Mouse (Mus musculus): ENCODE data around the gene Mfsd2a. TPM values are rescaled to one million over a fixed set of nuclear protein-coding genes. Genes with fewer than 3 reads are reported as not detected.

Gene Mfsd2a
- polyA plus RNA-seq, 1 experiment from 2014 or later: 6.6 TPM

DNA sequence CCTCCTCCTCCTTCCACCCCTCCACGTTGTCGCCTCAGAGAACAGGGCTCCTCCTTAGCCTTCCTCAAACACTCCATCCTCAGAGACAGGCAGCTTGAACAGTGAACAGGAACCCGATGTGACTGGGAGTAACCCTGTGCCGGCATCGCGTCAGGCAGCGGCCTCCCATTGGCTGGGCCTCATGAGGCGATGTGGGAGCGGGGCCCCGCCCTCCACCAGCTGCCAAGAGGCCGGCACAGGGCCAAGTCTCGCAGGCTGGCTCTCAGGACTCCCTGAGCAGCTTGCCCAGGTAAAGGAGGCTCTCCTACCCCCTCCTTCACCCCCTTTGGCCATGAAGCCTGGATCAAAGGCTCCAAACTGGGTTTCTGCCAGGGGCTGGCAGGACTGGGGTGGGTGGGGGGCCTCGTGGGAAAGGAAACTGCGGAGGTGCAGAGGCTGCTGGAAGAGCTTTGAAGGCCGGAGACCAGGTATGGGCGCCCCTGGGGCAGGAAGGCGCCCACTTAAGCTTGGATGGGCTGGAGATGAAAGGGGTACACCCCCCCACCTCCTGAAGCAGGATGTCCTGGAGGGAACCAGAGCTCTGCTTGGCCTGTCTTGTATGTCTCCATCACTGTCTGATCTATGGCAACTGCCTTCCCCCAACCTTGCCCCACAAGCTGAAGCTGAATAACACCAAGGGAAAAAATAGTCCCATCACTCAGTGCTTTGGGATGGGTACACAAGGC lies 5.4 kb downstream of the Mfsd2a start:
- Histone ChIP-seq H3K4me2 (peak overlapping the region; percentile 60), H3K27ac (peak overlapping the region; percentile 82), H3K4me1 (peaks cover 43% of the 10 kb centered on the region), H3K36me3 (peaks cover 14% of the 10 kb centered on the region), H3K9ac (peak overlapping the region; percentile 62), H3K27me3 (no peaks in the 10 kb centered on the region), H3K4me3 (peak overlapping the region; percentile 31), H3K9me3 (no peaks in the 10 kb centered on the region)
- peak; percentile 95 for ATAC-seq (ENCODE audit: insufficient number of reproducible peaks, insufficient read depth, low FRiP score, low TSS enrichment, low read depth)
- WGBS: 8% methylated on average over 17 of the region's 17 CpGs

- Histone ChIP-seq H3K27ac (peak overlapping the region; percentile 82), H3K4me1 (peaks cover 36% of the 10 kb centered on the region), H3K36me3 (peaks cover 21% of the 10 kb centered on the region), H3K4me3 (peak overlapping the region; percentile 31), H3K9ac (peak overlapping the region; percentile 62), H3K27me3 (no peaks in the 10 kb centered on the region), H3K9me3 (no peaks in the 10 kb centered on the region), H3K4me2 (peak overlapping the region; percentile 60)
- 57% methylated on average over 5 of the region's 5 CpGs for WGBS
- ATAC-seq (ENCODE audit: insufficient number of reproducible peaks, insufficient read depth, low FRiP score, low TSS enrichment, low read depth): no peak; the same call in 1 of the 2 replicates
These were observed 6.1 kb downstream of the Mfsd2a start for GRCm38 (mm10) chr4:122954680-122955411.

GRCm38 (mm10) chr4:122949096-122949495 lies 11.9 kb downstream of the Mfsd2a start:
- Histone ChIP-seq H3K27me3 (no peaks in the 10 kb centered on the region), H3K4me3 (no peak overlapping the region), H3K36me3 (peaks cover 47% of the 10 kb centered on the region), H3K27ac (no peak overlapping the region), H3K4me2 (no peak overlapping the region), H3K9ac (no peak overlapping the region), H3K9me3 (no peaks in the 10 kb centered on the region), H3K4me1 (no peaks in the 10 kb centered on the region)
- ATAC-seq (ENCODE audit: insufficient number of reproducible peaks, insufficient read depth, low FRiP score, low TSS enrichment, low read depth): no peak
- WGBS: 93% methylated on average over 8 of the region's 8 CpGs

DNA sequence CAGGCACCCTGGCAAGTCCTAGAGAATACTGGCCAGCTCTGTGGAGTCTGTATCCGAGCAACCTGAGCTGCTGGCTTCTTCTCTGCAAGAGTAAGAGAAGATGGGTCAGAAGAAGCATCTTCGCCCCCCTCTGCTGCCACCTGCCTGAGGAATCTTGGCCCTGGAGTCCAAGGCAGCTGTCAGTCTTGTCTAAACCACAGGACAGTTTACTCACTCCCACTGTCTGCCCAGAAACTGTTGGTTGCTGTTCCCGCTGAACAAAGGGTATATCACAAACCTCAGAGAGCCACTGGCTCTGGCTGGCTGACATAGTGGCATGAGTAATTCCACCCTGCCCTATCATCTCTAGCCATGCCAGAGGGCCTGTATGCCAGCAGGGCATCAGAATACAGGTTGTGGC lies 13.8 kb downstream of the Mfsd2a start:
- 81% methylated on average over 3 of the region's 3 CpGs for WGBS
- no peak for ATAC-seq (ENCODE audit: insufficient number of reproducible peaks, insufficient read depth, low FRiP score, low TSS enrichment, low read depth)
- no peak overlapping the region for H3K4me3 ChIP-seq
- H3K36me3 ChIP-seq: peaks cover 47% of the 10 kb centered on the region
- no peak overlapping the region for H3K9ac ChIP-seq
- no peaks in the 10 kb centered on the region for H3K9me3 ChIP-seq
- no peaks in the 10 kb centered on the region for H3K4me1 ChIP-seq
- H3K27me3 ChIP-seq: no peaks in the 10 kb centered on the region
- H3K4me2 ChIP-seq: no peak overlapping the region
- H3K27ac ChIP-seq: no peak overlapping the region

DNA sequence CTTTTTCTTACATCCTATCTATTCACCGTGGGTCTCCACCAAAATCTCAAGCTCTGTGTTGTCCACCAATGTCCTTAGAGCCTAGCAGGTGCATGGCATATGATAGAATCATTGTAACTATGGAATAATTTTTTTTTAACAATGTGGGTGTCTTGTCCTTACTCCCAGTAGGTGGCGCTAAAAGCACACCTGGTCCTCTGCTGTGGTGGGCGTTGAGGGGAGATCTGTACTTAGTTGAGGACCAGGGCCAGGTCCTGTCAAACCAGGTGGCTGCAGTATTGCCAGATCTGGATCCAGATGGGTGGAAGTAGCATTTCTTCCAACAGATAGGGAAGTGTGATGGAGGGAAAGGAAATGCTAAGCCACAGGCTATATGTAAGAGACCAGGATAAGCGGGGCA lies 16.6 kb downstream of the Mfsd2a start:
- Histone ChIP-seq H3K27ac (no peak overlapping the region), H3K9me3 (no peaks in the 10 kb centered on the region), H3K9ac (no peak overlapping the region), H3K4me1 (no peaks in the 10 kb centered on the region), H3K27me3 (no peaks in the 10 kb centered on the region), H3K4me3 (no peak overlapping the region), H3K36me3 (peaks cover 23% of the 10 kb centered on the region), H3K4me2 (no peak overlapping the region)
- no peak for ATAC-seq (ENCODE audit: insufficient number of reproducible peaks, insufficient read depth, low FRiP score, low TSS enrichment, low read depth)
- 26% methylated on average over 4 of the region's 4 CpGs for WGBS

DNA sequence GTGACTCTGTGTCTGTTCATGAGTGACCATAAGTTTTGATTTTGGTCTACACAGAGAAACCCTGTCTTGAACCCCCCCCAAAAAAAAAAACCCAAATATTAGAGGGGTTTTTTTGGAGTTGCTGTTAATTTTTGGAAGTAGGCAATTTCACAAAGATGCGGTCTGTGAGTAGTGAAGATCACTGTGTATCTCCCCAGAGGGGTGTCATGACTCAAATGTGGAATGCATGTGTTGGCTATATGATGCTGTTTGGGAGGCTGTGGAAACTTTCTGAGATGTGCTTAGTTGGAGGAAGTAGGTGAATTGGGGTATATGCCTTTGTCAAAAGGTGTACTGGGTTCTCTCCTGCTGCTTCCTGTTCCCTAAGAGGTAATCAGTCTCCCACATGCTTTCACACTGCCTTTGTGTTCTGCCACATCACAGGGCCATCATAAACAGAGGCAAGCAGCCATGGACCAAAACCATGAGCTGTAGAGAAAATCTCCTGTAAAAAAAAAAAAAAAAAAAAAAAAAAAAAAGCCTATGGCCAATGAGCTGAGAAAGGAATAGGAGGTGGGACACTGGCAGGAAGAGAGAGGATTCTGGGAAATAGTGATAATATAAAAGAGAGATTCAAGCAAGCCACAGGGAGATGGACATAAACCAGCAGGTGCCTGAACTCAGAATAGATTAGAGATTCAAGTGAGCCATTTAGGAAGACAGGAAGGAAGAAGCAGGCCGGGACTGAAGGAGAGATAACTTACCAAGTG lies 21.8 kb downstream of the Mfsd2a start:
- Histone ChIP-seq H3K4me3 (no peak overlapping the region), H3K27me3 (no peaks in the 10 kb centered on the region), H3K4me1 (no peaks in the 10 kb centered on the region), H3K9me3 (no peaks in the 10 kb centered on the region), H3K9ac (no peak overlapping the region), H3K36me3 (no peaks in the 10 kb centered on the region), H3K4me2 (no peak overlapping the region), H3K27ac (no peak overlapping the region)
- 82% methylated on average over 2 of the region's 2 CpGs for WGBS
- no peak for ATAC-seq (ENCODE audit: insufficient number of reproducible peaks, insufficient read depth, low FRiP score, low TSS enrichment, low read depth)

- Histone ChIP-seq H3K36me3 (no peaks in the 10 kb centered on the region), H3K27me3 (no peaks in the 10 kb centered on the region), H3K9ac (no peak overlapping the region), H3K4me1 (no peaks in the 10 kb centered on the region), H3K4me3 (no peak overlapping the region), H3K4me2 (no peak overlapping the region), H3K27ac (no peak overlapping the region), H3K9me3 (no peaks in the 10 kb centered on the region)
- WGBS: 92% methylated on average over 3 of the region's 3 CpGs
- no peak for ATAC-seq (ENCODE audit: insufficient number of reproducible peaks, insufficient read depth, low FRiP score, low TSS enrichment, low read depth)
These were observed 23.5 kb downstream of the Mfsd2a start for GRCm38 (mm10) chr4:122937489-122937888.

DNA sequence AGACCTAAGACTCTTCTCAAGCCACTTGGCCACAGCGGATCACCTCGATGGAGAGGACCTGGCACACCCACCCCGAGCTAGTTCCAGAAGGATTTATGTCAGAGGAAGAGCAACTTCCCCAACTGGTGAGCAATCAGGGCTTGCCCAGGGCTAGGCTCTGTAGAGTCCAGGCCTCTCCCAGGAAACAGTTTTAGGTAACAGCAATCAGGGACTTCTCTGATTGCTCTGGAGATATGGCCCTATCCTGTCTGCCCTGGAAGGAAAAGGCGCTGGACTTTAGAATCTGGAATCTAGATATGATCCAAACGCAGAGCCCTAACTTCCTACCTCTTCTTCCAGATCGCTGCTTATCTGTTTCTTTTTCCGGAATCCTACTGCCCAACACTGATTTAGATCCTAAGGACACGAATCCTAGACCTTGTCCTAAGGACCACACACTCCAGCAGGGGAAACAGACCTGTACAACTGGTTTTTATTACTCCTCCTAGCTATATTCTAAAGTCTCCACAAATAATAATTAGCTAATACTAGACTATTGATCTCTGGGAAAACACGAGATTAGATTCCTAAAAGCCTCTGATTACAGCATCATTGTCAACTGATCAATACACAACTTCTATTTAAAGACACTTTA lies 25.4 kb downstream of the Mfsd2a start:
- ATAC-seq (ENCODE audit: insufficient number of reproducible peaks, insufficient read depth, low FRiP score, low TSS enrichment, low read depth): no peak
- Histone ChIP-seq H3K27ac (no peak overlapping the region), H3K4me2 (no peak overlapping the region), H3K9me3 (no peaks in the 10 kb centered on the region), H3K36me3 (no peaks in the 10 kb centered on the region), H3K27me3 (no peaks in the 10 kb centered on the region), H3K4me3 (no peak overlapping the region), H3K4me1 (no peaks in the 10 kb centered on the region), H3K9ac (no peak overlapping the region)
- WGBS: 79% methylated on average over 9 of the region's 9 CpGs

DNA sequence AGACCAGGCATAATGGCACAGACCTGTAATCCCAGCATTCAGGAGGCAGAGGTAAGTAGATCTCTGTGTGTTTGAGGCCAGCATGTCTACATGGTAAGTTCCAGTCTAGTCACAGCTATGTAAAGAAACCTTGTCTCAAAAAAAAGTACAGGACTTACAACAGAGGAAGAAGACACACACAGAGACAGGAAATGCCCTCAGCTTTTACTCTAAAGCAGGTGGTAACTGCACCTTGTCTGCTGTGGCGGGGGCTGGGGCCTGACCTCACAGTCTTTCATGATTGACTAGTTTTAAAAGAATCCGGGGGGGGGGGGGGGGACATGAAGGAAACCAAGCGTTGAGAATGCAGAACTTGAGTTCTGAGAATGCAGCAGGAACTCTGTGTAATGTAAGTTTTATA lies 27.1 kb downstream of the Mfsd2a start:
- H3K27me3 ChIP-seq: no peaks in the 10 kb centered on the region
- no peak overlapping the region for H3K4me3 ChIP-seq
- ATAC-seq (ENCODE audit: insufficient number of reproducible peaks, insufficient read depth, low FRiP score, low TSS enrichment, low read depth): no peak
- 30% methylated on average over 3 of the region's 3 CpGs for WGBS
- no peaks in the 10 kb centered on the region for H3K9me3 ChIP-seq
- no peak overlapping the region for H3K27ac ChIP-seq
- H3K4me1 ChIP-seq: no peaks in the 10 kb centered on the region
- no peaks in the 10 kb centered on the region for H3K36me3 ChIP-seq
- no peak overlapping the region for H3K4me2 ChIP-seq
- H3K9ac ChIP-seq: no peak overlapping the region

- H3K4me3 ChIP-seq: no peak overlapping the region
- no peak overlapping the region for H3K27ac ChIP-seq
- no peaks in the 10 kb centered on the region for H3K4me1 ChIP-seq
- H3K4me2 ChIP-seq: no peak overlapping the region
- 61% methylated on average over 3 of the region's 3 CpGs for WGBS
- no peak overlapping the region for H3K9ac ChIP-seq
- ATAC-seq (ENCODE audit: insufficient number of reproducible peaks, insufficient read depth, low FRiP score, low TSS enrichment, low read depth): no peak
- H3K27me3 ChIP-seq: no peaks in the 10 kb centered on the region
- H3K36me3 ChIP-seq: no peaks in the 10 kb centered on the region
- no peaks in the 10 kb centered on the region for H3K9me3 ChIP-seq
These were observed 27.9 kb downstream of the Mfsd2a start for GRCm38 (mm10) chr4:122933051-122933591.

- no peaks in the 10 kb centered on the region for H3K36me3 ChIP-seq
- no peak overlapping the region for H3K27ac ChIP-seq
- no peak overlapping the region for H3K4me3 ChIP-seq
- no peak overlapping the region for H3K4me2 ChIP-seq
- 72% methylated on average over 8 of the region's 8 CpGs for WGBS
- no peak overlapping the region for H3K9ac ChIP-seq
- no peaks in the 10 kb centered on the region for H3K27me3 ChIP-seq
- no peaks in the 10 kb centered on the region for H3K4me1 ChIP-seq
- no peak for ATAC-seq (ENCODE audit: insufficient number of reproducible peaks, insufficient read depth, low FRiP score, low TSS enrichment, low read depth)
- no peaks in the 10 kb centered on the region for H3K9me3 ChIP-seq
These were observed 28.6 kb downstream of the Mfsd2a start for GRCm38 (mm10) chr4:122932239-122932978.

Measured in embryonic facial prominence, embryonic 13.5 days (tissue).